Mouse (Mus musculus) left cerebral cortex, postnatal 4 days (tissue): Measurements from ENCODE around the gene Prrc2b. TPM values are rescaled to one million over a fixed set of nuclear protein-coding genes. Genes with fewer than 3 reads are reported as not detected.

Experiments used
- DNase-seq: peaks from one replicate; pipeline ENCODE4 v3.0.0-alpha.2; 2022
- intact Hi-C: fragments of 180-260 bp; cut with DNase I; formaldehyde crosslinking; loops from one replicate; pipeline ENCODE4 v1.15.1; 2025
- total RNA-seq, 2 experiments: library from RNA; stranded (reverse); gene quantifications; 2 replicates each; pipeline ENCODE4 v1.2.3; 2021

Gene Prrc2b
- total RNA-seq, 2 experiments from 2014 or later: 327 to 335 TPM

DNA sequence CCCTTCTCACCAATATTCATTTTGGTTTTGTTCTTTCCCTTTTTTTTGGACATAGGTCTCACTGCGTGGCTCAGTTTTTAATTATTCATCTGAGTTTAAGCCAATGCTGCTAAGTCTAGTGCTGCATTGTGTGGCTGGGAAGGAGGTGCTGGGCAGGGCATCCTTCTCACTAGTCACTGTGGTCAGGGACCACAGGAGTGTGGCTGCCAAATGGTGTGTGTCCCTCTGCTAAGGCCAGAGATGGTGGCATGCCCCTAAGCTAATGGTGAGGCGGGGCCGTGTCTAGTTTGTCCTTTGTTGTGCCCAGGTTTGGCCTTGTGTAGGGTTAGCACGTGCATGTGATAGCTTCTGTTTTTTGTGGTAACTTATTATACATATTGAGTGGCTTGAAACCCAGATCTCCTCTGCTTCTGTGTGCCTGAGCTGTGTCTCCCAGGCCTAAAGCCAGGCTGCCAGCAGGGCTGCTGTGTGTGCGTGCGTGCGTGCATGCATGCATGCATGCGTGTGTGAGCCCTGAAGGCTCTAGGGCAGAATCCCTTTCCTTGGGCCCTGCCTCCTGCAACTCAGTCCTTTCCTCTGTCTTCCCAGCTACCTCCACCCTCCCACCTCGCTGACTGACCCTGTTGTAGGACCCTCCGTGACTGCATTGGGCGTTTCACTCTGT is 26.6 kb downstream of the Prrc2b start:
- intact Hi-C loops: no loop called here
- DNase-seq: peak; percentile 45

DNA sequence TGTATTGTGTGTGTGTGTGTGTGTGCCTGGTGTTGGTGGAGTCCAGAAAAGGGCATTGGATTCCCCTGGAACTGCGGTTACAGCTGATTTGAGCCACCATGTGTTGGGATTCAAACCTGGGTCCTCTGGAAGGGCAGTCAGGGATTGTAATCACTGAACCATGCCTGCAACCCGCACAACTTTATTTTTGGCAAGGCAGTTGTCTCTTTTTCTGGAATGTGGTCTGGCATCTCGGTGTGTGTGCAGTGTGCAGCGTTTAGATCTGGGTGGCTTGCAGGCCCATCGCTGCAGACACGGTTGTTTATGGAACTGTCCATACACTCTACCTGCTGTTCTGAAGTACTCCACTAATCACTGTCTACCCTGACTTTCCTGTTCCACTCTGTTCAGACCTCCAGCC is 28.5 kb downstream of the Prrc2b start:
- no peak for DNase-seq
- intact Hi-C loops: no loop called here

DNA sequence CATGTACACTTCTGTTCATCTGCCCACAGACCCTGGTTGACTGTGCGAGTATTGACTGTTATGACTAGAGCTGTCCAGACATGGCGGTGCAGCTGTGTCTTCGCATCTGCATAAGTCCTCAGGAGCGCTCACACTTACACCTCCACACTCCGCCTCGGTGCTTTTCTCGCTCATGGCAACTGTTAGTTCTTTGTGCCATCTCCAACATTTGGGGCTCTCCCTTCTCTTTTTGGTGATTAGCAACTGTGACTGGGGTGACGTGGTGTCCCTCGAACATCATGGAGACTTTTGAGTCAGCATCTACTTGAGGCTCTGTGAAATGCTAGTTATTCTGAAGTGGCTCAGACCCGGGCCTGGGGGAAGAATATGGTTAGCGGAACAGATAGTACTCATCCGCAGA is 29.2 kb downstream of the Prrc2b start:
- intact Hi-C loops: no loop called here
- no peak for DNase-seq

DNA sequence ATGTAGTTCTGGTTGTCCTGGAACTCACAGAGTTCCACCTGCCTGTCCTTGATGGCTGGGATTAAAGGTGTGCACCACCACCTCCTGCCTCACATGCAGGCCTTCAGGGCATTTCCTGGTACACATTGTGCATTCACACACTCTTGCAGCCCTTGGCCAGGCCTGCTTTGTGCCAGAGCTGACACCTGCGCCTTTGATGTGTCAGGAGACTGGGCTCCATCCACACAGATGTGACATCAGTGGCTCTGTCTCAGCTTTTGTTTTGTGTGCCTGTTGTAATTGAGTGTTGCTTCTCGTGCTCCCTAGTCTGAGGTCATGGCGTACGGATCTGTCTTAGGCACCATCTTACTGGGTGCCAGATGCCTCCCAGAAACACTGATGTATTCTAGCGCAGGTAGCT is 30.5 kb downstream of the Prrc2b start:
- no peak for DNase-seq
- intact Hi-C loops: no loop called here

DNA sequence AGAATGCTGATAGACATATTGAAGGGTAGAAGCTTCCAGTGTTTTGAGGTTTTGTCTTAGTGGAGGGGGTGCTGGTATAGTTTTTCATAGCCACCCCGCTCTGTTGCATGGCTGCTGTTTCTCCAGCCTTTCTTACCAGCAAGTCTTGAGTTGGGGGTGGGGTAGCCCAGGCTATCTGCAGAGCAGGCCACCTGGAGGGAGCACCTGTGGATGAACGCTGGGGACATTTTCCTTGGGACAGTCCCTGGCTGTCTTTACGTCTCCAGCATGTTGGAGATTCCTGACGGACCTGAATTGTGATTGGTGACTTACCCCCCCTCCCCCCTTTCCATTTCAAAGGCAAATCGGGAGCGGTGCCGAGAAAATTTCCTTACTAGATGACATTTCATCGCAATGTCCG is 31.2 kb downstream of the Prrc2b start:
- intact Hi-C loops: no loop called here
- no peak for DNase-seq

DNA sequence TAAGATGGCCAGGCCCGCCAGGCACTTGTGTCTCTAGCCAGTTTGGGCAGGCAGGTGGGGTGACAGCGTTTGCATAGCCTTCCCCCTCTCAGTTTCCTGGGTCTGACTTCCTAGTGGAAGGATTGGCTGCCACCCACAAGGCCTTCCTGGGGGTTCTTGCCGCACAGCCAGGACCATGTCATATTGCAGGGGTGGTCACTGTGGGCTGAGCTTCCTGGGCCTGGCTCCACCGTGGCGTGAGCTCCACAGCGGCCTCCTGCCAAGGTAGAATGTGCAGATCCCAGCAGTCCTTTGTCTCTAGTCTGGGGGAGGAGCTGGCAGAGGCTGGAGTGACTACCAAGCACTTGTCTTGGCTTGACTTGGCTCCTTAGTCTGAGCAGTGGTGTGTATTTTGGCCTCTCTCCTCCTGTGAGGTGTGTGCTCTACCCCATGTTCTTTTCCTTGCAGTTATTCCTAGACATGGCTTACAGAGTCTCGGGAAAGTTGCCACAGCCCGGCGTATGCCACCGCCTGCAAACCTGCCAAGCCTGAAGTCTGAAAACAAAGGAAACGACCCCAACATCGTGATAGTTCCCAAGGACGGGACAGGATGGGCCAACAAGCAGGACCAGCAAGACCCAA is 31.9 kb downstream of the Prrc2b start:
- DNase-seq: peak; percentile 76
- intact Hi-C loops: no loop called here

DNA sequence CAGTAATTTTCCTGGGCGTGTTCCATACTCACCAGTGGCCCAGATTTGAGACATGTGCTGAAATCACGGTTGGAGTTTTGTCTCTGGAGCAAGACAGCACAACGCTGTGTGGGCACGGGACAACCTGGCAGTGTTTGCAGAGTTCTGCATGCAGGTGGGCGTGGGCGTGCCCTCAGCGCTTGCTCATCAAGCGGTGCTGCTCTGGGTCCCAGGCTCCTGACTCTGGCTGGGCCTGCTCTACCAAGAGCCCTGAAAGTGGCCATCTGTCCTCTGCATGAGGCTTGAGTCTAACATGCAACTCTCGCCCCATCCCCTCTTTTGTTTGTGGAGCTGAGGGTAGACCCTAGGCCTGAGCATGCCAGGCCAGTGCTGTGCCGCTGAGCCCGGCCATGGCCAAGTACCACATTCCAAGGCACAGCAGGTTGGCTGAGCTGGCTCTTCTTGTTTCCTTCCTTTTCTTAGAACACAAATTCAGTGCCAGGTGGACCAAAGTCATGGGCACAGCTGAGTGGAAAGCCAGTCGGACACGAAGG is 36.2 kb downstream of the Prrc2b start:
- intact Hi-C loops: no loop called here
- DNase-seq: peak; percentile 42

DNA sequence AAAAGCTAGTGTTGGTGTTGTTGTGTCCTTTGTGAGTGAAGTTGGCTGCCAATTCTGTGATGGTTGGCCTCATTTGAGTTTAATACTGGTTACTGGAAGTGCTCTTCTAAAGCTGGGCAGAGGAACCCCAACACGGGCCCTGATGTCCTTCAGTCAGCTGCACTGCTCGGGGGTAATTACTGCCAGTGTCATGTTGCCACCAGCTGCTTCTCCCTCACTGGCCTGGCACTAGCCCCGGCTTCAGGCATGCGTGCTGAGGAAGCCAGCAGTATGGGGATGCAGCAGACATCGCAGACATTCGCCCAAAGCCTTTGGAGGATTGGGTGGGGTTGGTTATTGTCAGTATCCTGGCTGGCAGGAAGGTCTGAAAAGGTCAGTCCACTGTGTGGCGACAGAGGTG is 36.8 kb downstream of the Prrc2b start:
- DNase-seq: peak; percentile 70
- intact Hi-C loops: no loop called here

DNA sequence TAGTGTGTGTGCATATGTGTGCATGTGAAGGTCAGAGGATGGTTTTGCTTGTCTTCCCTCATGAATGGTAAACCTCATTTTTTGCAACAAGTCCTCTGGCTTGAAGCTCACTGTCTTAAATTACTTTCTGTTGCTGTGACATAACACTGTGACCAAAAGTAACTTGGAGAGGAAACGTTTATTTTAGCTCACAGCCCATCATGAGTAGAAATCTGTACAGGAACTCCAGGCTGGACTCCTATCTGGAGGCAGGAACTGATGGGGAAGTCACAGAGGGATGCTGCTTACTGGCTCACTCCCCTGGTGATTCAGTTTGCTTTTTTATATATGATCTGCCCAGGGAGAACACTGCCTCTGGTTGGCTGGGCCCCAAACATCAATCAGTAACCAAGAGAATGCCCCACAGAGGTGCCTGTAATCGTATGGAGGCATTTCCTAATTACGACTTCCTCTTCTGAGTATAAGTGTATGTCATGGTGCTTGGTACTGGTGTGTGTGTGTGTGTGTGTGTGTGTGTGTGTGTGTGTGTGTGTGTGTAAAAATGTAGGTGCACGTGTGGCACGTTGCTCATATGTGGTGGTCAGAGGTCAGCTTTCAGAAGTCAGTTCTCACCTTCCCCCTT is 38.3 kb downstream of the Prrc2b start:
- DNase-seq: no peak
- intact Hi-C loops: no loop called here

DNA sequence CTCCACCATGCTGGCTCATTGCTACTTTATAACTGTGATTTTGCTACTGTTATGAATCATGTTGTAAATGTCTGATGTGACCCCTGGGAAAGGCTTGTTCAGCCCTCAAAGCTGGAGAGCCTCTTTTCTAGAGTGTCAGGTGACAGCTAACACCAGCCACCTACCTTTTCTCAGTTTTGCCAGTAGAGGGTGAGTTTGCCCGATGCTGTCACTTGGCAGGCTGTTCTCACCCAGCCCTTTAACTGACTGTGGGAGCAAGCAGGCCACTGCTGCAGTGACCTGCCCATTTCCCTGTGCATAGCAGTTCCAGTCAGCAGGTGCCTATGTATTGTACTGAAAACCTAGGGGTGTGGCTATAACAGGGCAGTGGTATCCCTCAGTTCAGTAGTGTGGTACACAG is 39.7 kb downstream of the Prrc2b start:
- DNase-seq: no peak
- intact Hi-C loops: loop anchor here (10.0 kb wide), 1 partner anchor 186 kb away; no protein-coding TSS in a partner anchor

DNA sequence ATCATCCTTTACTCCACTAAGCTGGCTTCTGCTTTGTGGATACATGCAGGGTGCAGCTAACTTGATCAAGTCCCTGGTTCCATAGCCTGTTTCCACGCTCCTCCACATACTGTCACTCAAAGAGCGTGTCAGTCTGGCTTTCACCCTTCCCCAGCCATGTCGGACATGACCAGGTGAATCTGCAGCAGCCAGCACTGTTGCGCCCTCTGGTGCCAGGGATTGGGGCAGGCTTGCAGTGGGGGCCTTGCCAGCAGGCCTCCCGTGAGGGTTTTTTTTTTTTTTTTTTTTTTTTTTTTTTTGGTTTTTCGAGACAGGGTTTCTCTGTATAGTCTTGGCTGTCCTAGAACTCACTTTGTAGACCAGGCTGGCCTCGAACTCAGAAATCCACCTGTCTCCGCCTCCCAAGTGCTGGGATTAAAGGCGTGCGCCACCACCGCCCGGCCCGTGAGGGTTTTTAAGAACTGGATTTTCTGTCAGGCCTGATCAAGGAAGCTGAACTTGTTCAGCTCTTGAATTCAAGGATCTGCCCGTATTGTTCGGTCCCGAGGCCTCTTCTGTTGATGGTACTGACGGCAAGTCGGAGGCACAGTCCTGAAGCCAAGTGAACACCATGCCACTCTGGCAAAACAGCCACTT is 41.1 kb downstream of the Prrc2b start:
- intact Hi-C loops: loop anchor here (10.0 kb wide), 1 partner anchor 187 kb away; no protein-coding TSS in a partner anchor
- DNase-seq: peak; percentile 68

DNA sequence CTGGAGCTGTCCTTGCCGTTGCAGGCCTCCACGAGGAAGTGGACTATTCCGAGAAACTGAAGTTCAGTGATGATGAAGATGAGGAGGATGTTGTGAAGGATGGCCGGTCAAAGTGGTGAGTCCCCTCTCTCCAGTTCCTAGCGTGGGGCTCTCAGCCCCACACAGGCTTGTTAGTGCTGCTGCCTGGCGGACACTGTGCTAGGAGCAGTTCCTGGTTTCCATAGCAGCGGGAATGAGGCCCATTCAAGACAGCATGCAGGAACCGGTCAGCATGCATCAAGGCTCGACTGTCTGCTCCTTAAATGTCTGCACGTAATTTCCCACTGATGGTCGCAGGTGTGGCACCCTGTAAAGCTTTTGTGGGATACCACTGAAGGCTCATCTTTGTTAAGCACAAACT is 48.1 kb downstream of the Prrc2b start:
- no peak for DNase-seq
- intact Hi-C loops: loop anchor here (10.0 kb wide), 1 partner anchor 194 kb away; no protein-coding TSS in a partner anchor

DNA sequence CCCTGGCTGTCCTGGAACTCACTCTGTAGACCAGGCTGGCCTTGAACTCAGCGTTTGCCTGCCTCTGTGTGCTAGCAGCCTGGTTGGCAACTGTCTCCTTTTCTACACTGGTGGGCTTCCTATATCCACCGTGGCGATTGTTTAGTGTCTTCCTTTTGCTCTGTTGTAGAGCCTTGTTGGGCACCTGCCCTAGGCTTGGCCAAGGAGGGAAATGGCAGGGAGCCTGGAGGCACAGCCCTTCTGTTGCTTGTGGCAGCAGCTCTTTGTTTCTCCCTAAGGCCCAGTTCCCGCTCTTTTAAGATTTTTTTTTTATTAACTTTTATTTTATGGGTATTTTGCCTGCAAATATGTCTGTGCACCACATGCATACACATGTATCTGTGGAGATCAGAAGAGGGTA is 49.2 kb downstream of the Prrc2b start:
- peak; percentile 70 for DNase-seq
- intact Hi-C loops: loop anchor here (10.0 kb wide), 1 partner anchor 45 kb away; the partner anchor contains the start of gene Prrc2b

DNA sequence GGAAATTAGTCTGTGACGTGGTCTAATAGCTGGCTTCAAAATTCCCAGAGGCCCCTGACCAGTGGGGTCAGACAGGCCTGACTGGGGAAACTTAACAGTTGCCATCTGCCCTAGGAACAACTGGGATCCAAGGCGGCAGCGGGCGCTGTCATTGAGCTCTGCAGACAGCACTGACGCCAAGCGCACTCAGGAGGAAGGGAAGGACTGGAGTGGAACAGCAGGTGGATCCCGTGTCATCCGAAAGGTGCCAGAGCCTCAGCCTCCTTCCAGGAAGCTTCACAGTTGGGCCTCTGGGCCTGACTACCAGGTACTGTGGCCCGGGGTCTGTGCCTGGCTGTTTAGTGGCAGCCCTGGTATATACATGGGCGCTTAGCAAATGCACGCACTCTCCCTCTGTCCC is 49.8 kb downstream of the Prrc2b start:
- intact Hi-C loops: loop anchor here (10.0 kb wide), 1 partner anchor 46 kb away; the partner anchor contains the start of gene Prrc2b

DNA sequence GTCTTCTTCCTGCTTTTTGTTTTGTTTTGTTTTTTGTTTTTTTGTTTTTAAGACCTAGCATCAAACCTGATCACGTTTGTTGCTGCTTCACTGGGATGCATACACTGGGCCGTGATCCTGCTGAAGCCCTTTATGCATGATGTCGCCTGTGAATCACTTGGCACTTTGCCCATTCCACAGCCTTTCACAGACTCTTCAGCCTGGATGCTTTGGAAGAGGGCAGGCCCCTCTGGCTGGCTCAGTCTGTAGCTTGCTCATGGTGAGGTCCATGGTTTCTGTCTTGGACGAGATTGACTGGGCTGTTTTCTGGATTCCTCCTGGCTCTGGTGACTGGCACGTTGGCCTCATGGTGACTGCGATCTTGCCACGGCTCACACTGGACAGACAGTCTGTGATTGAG is 50.6 kb downstream of the Prrc2b start:
- intact Hi-C loops: loop anchor here (10.0 kb wide), 1 partner anchor 47 kb away; the partner anchor contains the start of gene Prrc2b
- DNase-seq: peak; percentile 91

More for the DNA sequence above, 49.8 kb downstream of the Prrc2b start:
- DNase-seq: peak; percentile 71

DNA sequence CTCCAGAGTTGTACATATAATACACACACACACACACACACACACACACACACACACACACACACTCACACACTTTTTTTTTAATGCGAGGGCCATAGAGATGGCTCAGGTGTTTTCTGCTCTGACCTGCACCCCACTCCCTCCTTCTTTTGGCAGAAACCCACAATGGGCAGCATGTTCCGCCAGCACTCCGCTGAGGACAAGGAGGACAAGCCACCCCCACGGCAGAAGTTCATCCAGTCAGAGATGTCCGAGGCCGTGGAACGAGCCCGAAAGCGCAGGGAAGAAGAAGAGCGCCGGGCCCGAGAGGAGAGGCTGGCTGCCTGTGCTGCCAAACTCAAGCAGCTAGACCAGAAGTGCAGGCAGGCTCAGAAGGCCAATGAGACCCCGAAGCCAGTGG is 53.0 kb downstream of the Prrc2b start:
- intact Hi-C loops: loop anchor here (10.0 kb wide), 1 partner anchor 49 kb away; the partner anchor contains the start of gene Prrc2b

DNA sequence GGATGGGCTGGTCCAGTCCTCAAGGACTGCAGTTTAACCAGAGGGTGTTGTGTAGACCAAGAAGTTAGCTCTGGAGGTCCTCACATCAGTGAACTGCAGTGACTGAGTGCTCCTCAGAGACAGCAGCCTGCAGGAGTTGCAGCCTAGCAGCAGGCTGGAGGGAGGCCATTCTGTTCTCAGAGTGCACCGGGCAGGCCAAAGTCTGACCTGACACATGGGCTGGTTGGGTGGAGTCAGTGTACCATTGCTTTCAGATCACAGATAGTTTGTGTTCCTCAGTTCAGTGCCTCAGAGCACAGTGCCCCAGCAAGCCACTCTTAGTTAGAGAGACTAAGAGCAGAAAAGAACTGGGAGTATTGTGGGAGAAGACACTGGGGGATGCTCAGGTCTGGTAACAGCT is 56.8 kb downstream of the Prrc2b start:
- DNase-seq: no peak
- intact Hi-C loops: loop anchor here (10.0 kb wide), 1 partner anchor 53 kb away; the partner anchor contains the start of gene Prrc2b

More for the DNA sequence above, 53.0 kb downstream of the Prrc2b start:
- no peak for DNase-seq

DNA sequence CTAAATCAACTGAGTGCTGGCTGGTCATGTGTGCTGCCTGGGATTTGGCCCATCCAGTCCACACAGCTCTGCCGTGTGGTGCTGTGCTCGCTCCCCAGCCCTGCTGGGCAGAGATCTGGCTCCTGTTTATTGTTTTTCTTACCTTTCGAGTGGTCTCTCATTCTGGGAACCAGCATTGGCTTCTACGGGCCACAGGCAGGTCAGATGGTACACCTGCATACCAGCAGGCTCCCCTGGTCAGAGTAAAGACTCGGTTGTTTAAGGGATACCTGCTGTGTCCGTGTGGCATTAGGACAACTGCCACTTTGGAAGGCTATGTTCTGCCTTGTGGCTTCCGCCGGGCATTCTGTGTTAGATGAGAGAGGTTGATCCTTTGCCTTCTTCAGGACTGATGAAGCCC is 60.8 kb downstream of the Prrc2b start:
- intact Hi-C loops: no loop called here
- no peak for DNase-seq

DNA sequence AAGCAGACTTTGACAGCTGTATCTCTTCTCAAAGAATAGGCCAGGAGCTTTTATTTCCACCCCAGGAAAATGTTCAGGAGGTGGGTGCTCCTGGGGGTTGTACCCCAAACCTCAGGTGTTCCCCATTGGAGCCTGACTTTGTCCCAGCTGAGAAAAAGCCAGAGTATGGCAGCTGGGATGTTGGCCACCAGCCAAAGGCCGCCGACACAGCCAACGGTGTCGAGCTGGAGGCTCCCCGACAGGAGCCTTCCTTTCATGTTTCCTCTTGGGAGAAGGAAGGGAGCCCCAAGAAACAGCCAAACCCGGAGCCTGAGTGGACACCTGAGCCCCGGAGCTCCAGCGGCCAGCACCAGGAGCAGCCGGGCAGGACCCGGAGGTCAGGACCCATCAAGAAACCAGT is 62.1 kb downstream of the Prrc2b start:
- intact Hi-C loops: no loop called here
- peak; percentile 66 for DNase-seq

DNA sequence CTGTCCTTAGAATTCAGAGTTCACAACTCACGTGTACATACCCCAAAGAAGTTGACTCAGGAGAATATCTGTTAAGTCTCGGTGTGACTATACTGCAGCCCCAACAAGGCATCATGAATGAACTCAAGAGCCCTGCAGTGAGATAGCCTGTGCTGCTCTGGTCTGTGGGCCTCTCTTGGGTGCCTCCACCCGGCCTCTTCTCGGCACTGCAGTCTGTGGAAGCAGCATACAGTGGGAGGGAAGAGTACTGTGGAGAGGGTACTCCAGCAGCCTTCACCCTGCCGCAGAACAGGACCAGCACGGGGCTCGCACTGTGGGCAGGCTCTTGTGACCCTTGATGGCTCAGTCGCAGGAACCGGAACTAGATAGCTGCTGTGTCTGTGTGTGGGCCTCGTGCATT is 64.7 kb downstream of the Prrc2b start:
- intact Hi-C loops: no loop called here
- DNase-seq: no peak

DNA sequence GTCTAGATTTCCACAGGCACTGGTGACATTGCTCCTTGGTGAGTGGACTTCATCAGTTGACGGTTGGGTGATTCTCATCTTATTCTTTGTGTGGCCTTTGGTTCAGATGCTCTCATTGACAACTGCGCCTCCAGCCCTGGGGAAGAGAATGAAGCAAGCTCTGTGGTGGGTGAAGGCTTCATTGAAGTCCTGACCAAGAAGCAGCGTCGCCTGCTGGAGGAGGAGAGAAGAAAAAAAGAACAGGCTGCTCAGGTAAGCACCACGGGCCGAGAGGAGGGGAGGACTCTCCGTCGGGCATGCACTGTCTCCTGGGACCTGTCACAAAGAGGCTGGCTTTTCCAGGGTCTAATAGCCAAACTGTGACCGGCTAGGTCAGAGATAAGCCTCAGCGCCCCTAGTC is 65.6 kb downstream of the Prrc2b start:
- no peak for DNase-seq
- intact Hi-C loops: no loop called here
